Mouse (Mus musculus) adrenal gland, postnatal 4 days (tissue): ENCODE results near the gene Ndrg4. TPM values are rescaled to one million over a fixed set of nuclear protein-coding genes. Genes with fewer than 3 reads are reported as not detected.
A peak's percentile ranks its signal among the peaks of the same experiment; 100 is the strongest.

Source experiments
- DNase-seq, 2 experiments: peaks; one replicate each; pipeline ENCODE4 v3.0.0; 2021 to 2022; ENCODE audit warnings: low spot score in 2 of 2, mixed read lengths in 2 of 2
- total RNA-seq, 2 experiments: library from RNA; stranded (reverse); gene quantifications; 2 replicates each; pipeline ENCODE4 v1.2.3; 2021

Ndrg4 gene
- total RNA-seq, 2 experiments from 2014 or later: 31.5 to 43.8 TPM

GRCm38 (mm10) chr8:95677591-95678023, 827 bp downstream of the Ndrg4 start:
- DNase-seq: no peak

GRCm38 (mm10) chr8:95678024-95678611, 1.3 kb downstream of the Ndrg4 start:
- DNase-seq: no peak

DNA sequence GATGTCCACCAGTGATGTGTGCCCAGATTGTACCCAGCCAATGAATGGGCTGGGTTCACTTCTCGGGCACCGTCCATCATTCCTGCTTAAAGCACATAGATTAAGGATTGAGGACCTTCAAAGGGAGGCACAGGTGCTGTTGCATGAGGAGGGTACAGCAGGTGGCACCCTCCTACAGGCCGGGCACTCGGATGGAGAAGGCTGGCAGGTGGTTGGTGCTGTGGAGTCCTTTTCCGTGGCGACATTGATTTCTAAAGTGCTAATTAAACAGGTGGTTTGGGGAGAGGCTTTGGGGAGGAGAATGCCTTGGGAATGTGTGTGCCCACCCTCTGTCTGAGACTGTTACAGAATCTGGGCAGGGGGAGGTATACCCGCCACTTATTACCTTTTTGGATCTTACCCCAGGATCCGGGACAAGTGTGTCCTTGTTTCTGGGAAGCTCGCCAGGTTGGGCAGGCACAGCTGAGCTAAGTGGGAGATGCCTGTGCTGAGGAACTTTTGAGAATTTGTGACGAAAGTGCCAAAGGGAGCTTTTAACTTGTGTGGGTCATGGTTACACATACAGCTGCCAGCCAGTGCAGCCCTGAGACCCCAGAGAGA, 11.4 kb downstream of the Ndrg4 start:
- DNase-seq: no peak

GRCm38 (mm10) chr8:95690929-95691541, 14.3 kb downstream of the Ndrg4 start:
- no peak for DNase-seq

GRCm38 (mm10) chr8:95694631-95695030, 17.9 kb downstream of the Ndrg4 start:
- DNase-seq: no peak

DNA sequence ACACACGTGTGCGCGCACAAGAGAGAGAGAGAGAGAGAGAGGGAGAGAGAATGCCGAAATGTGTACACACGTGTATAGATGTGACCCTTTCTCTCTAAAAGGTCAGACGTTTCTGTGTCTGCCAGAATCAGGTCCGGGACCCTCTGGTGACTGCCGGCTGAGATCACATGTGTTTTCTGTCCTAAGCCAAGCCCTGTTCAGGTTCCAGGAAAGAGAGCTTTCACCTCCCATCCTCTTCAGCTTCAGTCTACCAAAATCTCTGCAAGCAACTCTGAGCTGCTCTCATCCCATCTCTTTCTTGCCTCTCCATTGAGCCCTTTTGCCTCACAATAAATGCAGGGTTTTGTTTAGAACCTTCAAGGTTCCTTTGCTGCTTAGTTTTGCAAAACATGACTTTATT, 19.9 kb downstream of the Ndrg4 start:
- DNase-seq: no peak

DNA sequence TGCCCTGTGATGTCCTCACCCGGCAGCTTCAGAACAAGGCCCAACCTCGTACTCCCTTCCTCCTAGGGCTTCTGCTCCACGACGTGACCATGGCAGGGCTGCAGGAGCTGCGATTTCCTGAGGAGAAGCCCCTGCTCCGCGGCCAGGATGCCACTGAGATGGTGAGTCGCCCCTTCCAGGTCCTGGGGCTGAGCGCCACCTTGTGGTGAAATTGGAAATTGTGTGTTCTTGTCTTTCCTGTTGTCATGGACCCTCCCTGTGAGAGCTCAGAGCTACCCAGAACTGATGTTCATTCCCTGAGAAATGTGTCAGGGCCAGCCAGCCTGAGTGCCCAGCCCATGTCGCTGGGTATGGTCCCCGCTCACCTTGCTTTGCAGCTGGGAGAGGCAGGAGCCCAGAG, 20.3 kb downstream of the Ndrg4 start:
- DNase-seq: peak; percentile 55 to 70

DNA sequence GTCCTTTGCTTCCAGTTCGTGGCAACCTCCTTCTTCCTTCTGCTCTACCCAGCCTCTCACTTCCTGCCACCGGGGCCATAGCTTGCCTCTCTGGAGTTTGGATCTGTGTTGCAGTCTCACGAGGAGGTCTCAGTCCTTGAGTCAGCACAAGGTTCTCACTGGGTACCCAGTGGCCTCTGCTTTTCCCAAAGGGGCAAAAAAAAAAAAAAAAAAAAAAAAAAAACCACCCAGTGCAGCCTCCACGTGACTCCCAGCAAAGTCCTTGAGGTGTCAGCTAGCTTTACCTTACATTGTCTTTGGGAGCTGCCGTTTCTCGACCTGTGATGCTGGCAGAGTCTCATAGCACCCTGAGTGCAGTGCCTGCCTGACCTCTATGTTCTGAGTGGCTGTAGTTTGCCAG, 21.4 kb downstream of the Ndrg4 start:
- DNase-seq: no peak

DNA sequence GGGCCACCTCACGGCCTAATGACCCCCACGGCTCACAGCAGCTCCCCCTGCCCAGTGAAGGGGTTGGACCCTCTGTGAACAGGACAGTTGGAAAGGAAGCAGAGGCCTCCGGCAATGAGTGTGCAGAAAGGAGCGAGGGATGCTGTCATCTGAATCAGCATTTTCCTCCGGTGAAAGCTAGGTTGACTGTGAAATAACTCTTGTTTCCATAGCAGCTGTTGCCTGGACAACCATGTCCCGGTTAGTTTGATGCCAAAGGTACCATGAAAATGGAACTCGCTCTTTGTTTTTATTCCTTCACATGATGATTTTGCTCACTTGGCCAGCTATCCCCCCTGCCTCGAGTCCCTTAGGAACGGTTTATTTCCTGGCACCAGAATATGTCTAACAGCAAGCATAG, 23.5 kb downstream of the Ndrg4 start:
- no peak for DNase-seq

DNA sequence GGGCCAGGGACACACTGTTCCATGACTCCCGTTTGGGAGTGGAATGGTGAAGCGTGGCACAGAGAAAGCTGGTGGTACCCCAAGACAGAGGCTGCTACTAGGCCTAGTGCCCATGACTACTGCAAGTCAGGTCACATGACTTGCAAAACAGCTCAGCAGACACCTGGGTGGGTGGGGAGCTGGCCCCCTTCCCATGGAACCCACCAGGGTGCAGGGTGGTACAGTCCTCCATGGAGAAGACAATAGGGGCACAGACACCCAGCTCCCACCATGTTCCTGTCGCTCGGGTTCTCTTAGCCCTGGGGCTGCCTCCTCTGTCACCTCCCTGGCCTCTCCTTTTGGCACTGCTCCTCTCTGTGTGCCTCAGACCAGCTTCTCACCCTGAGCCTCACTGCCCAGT, 25.0 kb downstream of the Ndrg4 start:
- DNase-seq: no peak

DNA sequence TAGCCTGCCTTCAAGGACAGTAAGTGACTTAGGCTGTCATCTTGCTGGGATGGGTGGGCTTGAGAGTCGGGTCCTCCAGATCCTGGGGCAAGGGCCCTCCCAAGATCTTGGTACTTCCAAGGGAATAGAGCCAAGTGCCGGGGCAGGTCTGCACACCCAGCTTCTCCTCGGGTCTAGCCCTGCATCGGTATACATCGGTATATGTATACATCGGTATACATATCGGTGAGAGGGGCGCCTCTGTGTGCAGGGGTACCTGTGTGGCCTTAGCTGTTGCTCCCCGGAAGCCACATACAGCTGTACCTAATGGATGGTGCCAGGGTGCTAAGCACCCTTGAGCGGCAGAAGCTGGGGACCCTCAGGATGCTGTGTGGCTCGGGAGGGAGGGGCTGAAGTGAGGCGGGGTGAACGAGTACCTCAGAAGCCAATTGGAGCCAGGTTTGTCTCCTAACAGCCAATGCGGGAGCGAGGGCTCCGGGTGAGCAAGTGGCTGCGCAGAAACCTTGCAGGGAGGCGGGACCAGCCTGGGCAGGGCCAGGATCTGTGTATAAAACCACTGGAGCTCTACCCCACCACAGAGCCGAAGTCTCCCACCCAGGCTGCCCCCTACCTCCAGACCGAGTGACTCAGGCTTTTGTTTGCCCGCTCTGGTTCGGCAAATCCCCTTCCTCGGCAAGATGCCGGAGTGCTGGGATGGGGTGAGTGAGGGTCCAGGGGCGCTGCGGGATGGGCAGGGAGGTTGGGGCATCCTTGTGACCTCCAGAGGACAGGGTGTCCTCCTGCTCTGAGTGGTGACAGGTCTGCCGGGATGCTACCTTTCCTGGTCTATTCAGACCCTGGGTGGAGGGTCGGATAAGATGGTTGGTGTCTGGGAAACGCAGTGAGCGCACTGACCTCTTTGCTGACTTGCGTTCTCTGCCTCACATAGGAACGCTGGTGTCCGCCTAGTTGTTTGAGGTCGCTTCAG, 26.0 kb downstream of the Ndrg4 start:
- DNase-seq: peak; percentile 49 to 71

GRCm38 (mm10) chr8:95703461-95704260, 26.9 kb downstream of the Ndrg4 start:
- DNase-seq: no peak

- DNase-seq: no peak
Measured at GRCm38 (mm10) chr8:95704538-95704937, 27.8 kb downstream of the Ndrg4 start.

- DNase-seq: no peak
Measured at GRCm38 (mm10) chr8:95709579-95709978, 32.8 kb downstream of the Ndrg4 start.

- no peak for DNase-seq
Measured at GRCm38 (mm10) chr8:95711029-95711428, 34.2 kb downstream of the Ndrg4 start.

DNA sequence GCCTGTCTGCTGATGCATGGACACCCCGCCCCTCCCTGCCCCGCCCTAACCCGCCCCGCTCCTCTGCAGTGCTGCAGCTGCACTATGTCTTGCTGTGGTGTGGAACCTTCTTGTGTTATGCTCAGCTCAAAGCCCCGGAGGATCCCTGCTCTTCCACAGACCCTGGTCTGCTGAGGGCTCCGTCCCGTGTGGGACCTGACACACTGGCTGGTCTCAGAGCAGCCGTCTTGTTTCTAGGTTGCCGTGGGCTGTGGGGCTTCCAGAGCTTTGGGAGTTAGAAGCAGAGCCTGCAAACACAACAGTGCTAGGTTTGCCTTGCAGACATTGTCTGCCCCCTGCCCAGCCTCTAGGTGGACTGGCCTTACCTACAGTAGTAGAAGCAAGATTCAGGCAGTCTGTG, 35.6 kb downstream of the Ndrg4 start:
- DNase-seq: no peak

DNA sequence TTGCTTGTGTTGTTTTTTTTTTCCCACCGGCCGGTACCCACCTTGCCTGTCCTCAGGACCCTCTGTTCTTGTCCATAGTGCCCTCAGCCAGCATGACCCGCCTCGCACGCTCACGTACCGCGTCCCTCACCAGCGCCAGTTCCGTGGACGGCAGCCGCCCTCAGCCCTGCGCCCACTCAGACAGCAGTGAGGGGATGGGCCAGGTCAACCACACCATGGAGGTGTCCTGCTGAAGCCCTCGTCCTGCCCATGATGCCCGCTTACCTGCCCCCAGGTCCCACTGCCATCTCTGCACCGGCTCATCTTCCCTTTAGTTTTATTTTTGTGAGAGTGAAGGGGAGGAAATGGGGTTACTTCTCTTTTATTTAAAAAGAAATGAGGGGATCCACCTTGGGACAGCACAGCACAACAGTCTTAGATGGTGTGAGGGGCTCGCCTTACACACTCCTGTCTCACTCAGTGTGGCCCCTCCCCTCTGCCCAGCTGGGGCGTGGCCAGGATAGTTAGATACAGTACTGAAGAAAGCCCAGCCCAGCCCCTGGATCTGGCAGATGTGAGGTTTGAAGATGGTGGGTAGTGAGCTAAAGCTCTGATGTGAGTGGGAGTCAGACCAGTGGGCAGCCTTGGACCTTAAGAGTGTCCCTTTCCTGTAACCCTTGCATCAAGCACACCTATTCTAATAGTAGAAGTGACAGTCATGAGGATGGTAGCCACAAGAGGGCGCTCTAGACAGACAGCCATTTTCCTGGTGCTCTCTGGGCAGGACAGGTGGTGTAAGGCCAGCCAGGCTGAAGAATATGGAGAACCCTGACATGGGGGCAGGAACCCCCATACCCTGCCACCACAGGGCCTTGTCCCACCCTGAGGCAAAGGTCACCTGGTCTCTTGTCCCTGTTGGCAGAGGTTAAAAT, 36.6 kb downstream of the Ndrg4 start:
- DNase-seq: peak in 1 of 2 experiments; percentile 50

GRCm38 (mm10) chr8:95714367-95714766, 37.6 kb downstream of the Ndrg4 start:
- no peak for DNase-seq

DNA sequence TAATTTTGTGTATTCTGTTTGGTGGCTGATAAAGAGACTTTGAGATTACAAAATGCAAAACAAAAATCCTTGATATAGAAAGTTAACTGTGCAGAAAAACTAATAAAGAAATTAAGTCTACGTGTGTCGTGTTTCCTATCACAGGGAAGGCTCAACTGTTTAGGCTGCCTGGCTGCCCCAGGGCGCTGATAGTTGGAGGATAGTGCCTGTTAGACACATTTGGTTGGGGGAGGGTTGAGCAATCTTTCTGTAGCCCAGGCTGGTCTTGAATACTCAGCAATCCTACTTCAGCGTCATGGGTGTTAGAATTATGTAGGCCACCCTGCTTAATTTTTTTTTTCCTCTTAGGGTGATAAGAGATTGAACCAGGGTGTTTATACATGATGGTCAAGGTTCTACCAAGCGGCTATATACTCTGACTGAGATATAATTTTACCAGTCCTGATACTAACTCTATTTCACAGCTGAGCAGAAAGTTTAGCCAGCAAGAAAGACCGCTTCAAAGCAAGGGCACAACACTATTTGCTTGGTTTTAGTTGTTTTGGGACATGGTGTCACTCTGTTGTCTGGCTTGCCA, 38.1 kb downstream of the Ndrg4 start:
- DNase-seq: no peak
